Mouse (Mus musculus) lung, postnatal 0 days (tissue): ENCODE data around the gene Sapcd2.

Experiments used
- CTCF ChIP-seq: IDR thresholded peaks from 2 replicates; pipeline ENCODE4 v1.5.1; 2016; ENCODE audit warnings: antibody characterized with exemption, mild to moderate bottlenecking
- EP300 ChIP-seq: IDR thresholded peaks from 2 replicates; pipeline ENCODE4 v1.6.1; 2016; ENCODE audit warnings: antibody characterized with exemption, mild to moderate bottlenecking, control low read depth

- TF ChIP-seq EP300 (no peak), CTCF (no peak)
Measured at GRCm38 (mm10) chr2:25338303-25338702, 33.8 kb upstream of the Sapcd2 start.
